Mouse (Mus musculus) left cerebral cortex, adult 11 months (tissue): ENCODE data around the gene Nodal.

ENCODE experiments used
- DNase-seq: peaks from one replicate; pipeline ENCODE4 v3.0.0; 2022; ENCODE audit warnings: low spot score

Nodal gene

GRCm38 (mm10) chr10:61417672-61418071, at the start of gene Nodal:
Gene Nodal, plus strand, starts transcription at chr10:61417972.
- DNase-seq, result no peak

GRCm38 (mm10) chr10:61369755-61370154, 48.0 kb upstream of the Nodal start:
- no peak for DNase-seq

DNA sequence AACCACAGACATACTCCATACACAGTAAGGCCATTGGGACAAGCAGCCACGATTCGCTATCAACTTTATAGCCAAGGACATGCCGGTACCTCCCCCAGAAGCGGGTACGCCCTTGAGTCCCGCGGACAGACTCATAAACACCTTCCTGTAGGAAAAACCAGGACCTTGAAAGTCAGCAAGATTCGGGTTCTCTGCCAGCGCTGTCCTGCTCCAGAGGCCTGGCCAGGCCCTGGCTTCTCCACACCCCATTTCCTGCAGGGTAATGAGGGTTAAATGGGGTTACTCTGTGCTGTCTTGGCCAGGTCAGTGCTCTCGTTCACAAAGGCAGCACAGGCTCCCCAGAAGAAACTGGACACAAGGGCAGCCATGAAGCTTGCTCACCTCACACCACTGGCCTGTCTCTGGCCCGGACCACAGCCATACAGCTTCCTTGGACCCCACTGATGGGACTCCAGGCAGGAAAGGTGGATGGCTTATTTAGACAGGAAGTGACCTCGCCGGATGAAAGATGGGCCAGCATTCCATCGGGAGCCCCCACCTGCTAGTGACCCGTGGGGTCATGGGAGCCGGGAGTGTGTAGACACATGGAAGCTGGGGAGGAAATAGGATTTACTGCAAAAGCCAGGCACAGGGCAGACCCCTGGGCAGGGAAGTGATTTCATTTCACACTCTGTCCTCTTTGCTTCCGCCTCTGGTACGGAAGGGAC, 47.3 kb upstream of the Nodal start:
- DNase-seq, result no peak

DNA sequence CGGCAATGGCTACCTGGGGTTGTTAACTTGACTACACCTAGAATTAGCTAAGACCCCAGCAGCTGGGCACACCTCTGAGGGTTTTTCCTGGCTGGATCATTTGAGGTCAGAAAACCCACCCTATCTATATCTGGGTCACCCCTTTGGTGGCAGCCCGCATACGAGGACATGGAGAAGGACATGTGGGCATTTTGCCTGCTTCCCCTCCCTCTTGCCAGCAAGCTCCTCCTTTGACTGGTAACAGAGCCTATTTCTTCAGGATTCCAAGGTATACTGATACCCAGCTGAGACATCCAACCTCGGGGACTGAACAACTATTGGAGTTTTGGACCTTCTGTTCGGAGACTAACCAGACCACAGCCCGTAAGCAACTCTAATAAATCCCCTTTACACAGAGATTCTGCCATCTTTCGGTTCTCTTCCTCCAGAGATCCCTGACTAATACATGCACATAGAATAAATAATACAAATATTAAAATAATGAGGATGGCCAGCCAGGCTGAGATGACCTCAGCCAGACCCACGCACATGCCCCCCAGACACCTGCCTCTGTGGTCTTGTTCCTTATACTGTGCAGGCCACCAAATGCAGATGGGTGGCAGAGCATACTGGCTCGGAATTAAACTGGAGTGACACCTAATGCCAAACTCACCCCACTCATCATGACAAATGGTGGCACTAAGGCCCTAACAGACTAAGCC, 45.7 kb upstream of the Nodal start:
- DNase-seq, result no peak

- DNase-seq, result no peak
Observed at GRCm38 (mm10) chr10:61372585-61372923, 45.2 kb upstream of the Nodal start.

- DNase-seq, result peak; percentile 22
Observed at GRCm38 (mm10) chr10:61374076-61374475, 43.7 kb upstream of the Nodal start.

DNA sequence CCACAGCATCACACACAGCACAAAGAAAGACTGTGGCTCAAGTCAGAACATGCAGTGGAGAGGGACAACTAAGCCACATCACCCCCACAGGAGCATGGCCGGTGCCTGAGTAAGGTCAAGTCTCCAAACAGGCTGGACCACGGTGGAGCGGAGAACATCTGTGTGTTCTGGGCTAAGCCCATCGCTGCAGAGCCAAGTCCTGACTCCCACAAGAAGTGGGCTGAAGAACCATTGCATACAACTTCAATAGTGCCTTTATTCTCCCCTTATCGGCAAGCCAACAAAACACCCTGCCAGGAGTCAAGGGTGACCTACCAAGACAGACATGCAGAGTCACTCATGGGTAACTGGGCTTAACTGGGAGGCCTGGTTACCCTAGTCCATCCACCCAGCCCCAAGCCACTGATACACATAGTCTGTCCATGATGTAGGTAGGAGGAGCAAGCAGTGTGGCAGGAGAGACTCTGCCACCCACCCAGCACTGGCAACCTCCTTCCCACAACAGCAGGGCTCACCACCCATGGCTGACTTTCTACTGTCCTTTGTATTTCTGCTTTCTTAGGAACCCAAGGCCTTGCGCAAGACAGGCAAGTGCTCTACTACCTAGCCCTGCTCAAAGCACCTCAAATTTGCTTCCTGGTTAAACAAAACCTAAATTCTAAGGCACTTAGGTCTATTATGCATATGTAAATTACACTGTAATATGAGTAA, 42.8 kb upstream of the Nodal start:
- DNase-seq, result no peak

GRCm38 (mm10) chr10:61378050-61378449, 39.7 kb upstream of the Nodal start:
- no peak for DNase-seq

DNA sequence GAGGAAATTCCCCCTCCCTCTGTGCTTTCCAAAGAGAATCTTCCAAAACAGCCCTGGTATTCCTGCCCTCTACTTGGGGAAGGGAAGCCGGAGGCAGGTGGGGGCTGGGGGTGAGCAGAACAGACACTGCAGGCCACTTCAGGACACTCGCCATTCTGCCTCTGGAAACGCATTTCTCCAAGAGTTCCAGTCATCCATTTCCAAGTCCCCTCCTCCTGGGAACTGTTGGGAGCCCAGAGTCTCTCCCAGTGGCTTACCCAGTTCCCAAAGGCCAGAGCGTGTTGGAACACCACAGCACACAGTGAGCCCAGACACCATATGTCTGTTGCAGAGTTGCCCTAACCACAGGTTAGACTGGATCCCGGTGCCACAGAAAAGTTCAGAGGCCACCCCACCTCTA, 39.1 kb upstream of the Nodal start:
- DNase-seq, result no peak

DNA sequence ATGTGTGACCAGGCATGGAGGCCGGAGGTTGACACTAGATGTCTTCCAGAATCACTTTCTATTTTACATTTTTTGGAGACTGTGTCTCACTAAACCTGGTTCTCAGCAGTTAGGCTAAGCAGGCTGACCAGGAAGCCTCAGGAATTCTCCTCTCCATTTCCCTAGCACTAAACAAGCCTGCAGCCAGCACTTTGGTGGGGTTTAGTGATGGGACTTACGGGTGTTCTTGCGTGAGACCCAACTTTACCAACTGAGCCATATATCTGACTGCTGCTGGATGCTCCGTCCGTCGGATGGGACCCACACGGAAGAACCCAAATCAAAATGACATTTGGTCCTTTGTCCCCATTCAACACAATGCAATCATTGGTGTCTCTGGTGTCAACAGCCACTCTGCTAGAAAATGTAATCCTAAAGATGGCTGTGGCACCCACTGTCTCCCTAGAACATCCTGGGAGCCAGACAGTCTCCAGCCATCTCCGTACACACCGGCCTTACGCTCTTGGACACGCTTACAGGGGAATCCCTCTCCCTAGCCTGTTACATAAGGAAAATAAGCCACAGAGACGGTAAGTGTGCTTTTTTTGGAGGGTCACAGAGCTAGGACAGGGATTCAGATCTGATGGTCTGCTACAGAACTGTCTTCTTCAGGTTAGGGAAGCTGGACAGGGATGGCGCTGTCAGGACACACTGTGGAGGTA, 38.3 kb upstream of the Nodal start:
- no peak for DNase-seq

DNA sequence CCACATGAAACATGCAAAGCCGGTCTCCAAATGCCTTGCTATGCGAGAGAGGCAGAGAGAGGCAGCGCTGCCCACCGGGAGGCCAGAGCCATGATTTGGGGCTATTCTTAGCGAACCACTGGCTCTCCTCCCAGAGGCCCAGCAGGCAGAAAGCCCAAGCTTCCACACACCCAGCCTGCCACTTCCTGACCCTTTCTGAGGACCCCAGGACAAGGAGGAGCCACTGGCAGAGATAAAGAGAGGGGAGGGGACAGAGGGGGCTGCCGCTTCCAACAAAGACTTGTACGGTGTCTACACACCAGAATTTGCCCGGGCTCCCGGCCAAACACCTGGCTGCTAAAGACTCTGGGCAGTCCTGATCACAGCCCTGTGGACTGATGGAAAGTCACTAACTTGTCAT, 37.6 kb upstream of the Nodal start:
- no peak for DNase-seq

- DNase-seq, result no peak
Observed at GRCm38 (mm10) chr10:61381823-61382222, 35.9 kb upstream of the Nodal start.

- no peak for DNase-seq
Observed at GRCm38 (mm10) chr10:61382281-61382731, 35.5 kb upstream of the Nodal start.

- DNase-seq, result peak; percentile 47
Observed at GRCm38 (mm10) chr10:61383021-61383714, 34.6 kb upstream of the Nodal start, which contains the start of gene Pald1. Gene Pald1, minus strand, starts transcription at chr10:61383530.

GRCm38 (mm10) chr10:61383715-61384047, 34.1 kb upstream of the Nodal start:
- no peak for DNase-seq

GRCm38 (mm10) chr10:61385174-61385573, 32.6 kb upstream of the Nodal start:
- DNase-seq, result no peak

DNA sequence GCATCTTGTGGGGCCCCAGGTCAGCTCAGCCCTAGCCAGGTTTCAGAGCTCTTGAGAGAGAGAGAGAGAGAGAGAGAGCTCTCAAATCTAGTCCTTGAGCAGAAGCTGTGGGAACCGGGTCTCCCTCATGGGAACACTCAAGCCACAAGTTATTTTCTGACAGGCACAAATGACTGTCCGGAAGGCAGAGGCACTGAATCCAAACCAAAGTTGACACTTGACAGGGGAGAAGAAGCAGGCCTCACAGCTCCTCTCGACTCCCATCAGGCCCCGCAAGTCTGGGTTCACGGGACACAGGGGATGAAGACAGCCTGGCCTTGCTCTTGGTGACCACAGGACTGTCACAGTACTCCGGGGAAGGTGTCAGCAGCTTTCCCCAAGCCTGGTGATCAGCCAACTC, 31.5 kb upstream of the Nodal start:
- DNase-seq, result no peak

DNA sequence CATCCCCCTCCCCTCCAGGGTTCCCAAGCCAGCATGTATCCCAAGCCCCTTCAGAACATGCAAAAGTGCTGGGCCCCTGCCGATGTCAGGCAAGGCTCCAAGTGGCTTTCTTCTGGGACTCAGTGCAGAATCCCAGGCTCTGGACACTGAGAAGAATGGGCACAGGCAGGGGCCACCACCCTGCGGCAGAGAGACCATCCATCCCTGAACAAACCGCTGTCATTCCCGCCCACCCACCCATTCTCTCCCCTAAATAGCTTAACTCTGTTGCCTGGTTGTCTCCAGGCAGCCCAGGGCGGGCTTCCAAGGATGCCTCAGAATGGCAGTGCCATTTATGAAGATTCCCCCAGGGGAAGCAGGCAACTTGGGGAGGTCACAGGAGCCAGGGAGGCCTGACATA, 28.8 kb upstream of the Nodal start:
- no peak for DNase-seq

- no peak for DNase-seq
Observed at GRCm38 (mm10) chr10:61390148-61390547, 27.6 kb upstream of the Nodal start.

- no peak for DNase-seq
Observed at GRCm38 (mm10) chr10:61392584-61392983, 25.2 kb upstream of the Nodal start.

GRCm38 (mm10) chr10:61394476-61395136, 23.2 kb upstream of the Nodal start:
- DNase-seq, result no peak
